Mouse (Mus musculus) embryonic stem cell, embryonic (primary cell): ENCODE measurements around the gene Plce1.

Experiments
- CTCF ChIA-PET, 4 experiments: fragments of 300-600 bp in 2 of 4; fragments of 350-600 bp in 2 of 4; sonication (Branson Sonifier 250); formaldehyde crosslinking; loops; one replicate each; lab custom pipeline; 2022; ENCODE audit warnings: inconsistent platforms in 2 of 4; lab: Charles Lee
- POLR2A ChIA-PET, 4 experiments: fragments of 300-600 bp in 2 of 4; fragments of 350-600 bp in 2 of 4; sonication (Branson Sonifier 250); formaldehyde crosslinking; loops; one replicate each; lab custom pipeline; 2022; ENCODE audit warnings: antibody characterized with exemption in 4 of 4, inconsistent platforms in 1 of 4; lab: Charles Lee

Plce1 gene

DNA sequence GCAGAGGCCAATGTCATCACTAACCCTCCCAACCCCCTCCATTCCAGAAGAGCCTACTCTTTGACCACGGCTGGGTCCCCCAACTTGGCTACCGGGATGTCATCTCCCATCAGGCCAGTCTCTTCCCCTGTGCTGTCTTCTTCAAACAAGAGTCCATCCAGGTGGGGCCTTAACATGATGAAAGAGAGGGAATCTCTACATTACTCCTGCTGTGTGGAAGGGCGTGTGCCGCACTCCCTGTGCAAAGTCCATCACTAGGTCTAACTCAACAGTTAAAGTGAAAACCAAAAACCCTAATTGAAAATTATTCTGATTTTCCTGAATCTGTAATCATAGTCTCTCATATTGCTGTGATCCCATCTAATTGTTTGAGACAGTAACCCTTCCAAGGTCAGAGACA is 240.9 kb downstream of the Plce1 start:
- POLR2A ChIA-PET: no interaction called here
- CTCF ChIA-PET: no interaction called here

DNA sequence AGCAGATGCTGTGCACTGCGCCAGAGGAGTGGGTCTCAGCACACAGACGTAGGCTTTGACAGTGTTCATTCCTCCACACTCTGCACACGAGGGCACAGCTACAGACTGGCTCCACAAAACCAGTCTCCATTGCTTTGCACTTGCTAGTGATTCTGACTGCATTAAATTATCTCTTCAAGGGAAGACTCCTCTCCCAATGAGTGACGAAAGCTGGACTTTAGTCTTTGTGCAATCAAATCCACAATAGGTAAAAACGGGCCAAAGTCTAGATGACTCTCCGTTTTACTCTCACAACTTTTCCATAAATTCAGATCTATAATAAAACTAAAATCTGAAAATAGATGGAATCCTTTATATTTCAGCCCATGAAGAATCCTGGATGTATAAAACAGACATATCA is 242.1 kb downstream of the Plce1 start:
- POLR2A ChIA-PET: no interaction called here
- CTCF ChIA-PET: interaction anchor here in 1 of 4 experiments (0.7 kb wide), 1 partner anchor 1920 kb away, joined by 4 read pairs; no protein-coding TSS in a partner anchor

DNA sequence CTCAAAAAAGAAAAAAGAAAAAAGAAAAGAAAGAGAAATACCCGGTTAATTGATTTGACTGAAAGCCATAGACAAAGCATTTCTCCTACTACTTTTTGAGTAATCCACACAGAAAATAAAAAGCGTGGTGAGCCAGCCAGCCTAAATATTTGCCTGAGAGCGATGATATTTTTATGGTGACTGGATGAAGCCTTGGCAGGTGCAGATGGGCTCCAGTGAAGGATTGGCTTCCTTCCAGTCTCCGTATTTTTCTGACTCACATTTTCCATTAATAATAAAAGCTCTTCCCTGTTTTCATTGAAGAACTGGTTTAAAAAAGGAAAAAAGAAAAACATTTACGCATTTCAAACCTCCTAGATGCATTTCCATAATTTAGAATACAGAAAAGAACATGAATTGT is 243.1 kb downstream of the Plce1 start:
- POLR2A ChIA-PET: interaction anchor here in 1 of 4 experiments (0.6 kb wide), 1 partner anchor 66 kb away, joined by 3 read pairs; no protein-coding TSS in a partner anchor
- CTCF ChIA-PET: no interaction called here

DNA sequence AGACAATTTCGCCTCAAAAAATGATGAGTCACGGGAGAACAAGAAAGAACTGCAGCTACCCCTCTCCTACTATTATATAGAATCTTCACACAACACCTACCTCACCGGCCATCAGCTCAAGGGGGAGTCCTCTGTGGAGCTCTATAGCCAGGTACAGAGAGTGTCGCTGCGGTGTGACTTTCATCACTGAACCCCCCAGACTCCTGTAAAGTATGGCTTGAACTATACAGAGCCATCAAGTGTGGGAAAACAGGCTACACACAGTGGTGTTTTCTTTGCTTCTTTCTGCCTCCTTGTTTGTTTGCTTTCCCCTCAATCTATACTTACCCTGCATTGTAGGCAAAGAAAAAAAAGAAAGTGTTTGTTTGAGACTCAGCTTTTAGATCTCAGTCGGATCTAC is 247.9 kb downstream of the Plce1 start:
- ChIA-PET POLR2A (interaction anchor here in 2 of 4 experiments (0.7 kb wide), 2 partner anchors 9 to 37 kb away, joined by 3 to 6 read pairs; no protein-coding TSS in a partner anchor), CTCF (no interaction called here)

DNA sequence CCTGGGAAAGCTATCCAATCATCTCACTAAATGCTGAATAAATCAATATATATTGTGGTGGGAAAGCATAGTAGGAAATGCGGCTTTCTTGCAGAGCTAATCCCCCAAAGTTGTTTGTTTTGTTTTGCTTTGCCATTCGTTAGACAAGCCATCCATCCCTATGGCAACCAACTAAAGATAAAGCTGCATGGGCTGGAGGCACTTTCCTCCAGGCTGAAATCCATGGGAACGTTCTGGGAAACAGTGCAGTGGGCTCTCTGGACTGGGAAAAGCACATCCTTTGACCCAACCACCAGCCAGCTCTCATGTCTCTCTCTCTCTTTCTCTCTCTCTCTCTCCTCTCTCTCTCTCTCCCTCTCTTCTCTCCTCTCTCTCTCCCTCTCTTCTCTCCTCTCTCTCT is 248.4 kb downstream of the Plce1 start:
- ChIA-PET CTCF (no interaction called here), POLR2A (interaction anchor here in 2 of 4 experiments (0.7 kb wide), 2 partner anchors 9 to 37 kb away, joined by 3 to 6 read pairs; no protein-coding TSS in a partner anchor)

DNA sequence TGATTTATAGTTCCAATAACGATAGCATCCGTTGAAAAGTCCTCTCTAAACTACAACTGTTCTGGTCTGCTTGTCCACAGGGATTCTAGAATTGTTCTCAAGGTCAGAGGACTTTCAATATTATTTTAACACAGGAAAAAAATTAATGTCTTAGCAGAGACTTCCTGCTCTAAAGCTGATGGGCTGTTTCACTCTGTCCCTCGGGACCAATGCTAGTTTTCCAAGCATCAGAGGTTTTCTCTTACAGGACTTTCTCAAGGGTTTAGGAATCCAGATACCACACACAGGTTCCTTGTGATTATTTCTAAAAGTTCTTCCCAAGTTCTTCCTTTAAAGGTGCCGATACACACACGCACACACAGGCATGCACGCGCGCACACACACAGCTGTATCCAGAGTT is 263.6 kb downstream of the Plce1 start:
- POLR2A ChIA-PET: interaction anchor here in 2 of 4 experiments (0.8 to 1.0 kb wide), 2 partner anchors 84 to 468 kb away, joined by 3 read pairs; no protein-coding TSS in a partner anchor
- CTCF ChIA-PET: no interaction called here

DNA sequence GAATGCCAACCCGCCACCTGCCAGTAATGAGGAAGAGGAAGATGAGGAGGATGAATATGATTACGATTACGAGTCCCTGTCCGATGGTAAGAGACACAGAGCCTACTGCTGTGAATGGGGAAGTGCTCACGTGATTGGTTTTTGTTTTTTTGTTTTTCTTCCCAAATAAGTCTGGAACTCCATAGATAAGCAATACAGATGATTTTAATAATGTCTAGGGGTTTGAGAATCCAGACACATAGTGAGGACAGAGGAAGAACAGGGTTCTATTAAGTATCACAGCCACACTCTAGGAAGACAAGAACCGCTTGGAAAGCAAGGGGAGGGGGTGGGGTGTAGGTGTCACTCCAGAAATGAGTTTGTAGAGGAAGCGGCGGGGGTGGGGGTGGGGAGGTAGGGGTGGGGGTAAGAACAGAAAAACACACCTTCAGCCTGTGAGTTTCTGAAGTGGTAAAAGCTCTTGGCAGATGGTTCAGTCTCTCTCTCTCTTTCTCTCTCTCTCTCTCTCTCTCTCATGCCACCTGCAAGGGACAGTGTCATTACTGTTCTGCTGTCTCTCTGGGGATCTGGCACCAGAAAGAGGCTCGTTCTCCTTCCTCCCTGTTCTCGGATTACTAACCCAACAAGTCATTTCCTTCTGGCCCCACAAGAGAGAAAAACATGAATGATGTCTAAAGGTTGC is 265.0 kb downstream of the Plce1 start:
- ChIA-PET POLR2A (no interaction called here), CTCF (no interaction called here)

DNA sequence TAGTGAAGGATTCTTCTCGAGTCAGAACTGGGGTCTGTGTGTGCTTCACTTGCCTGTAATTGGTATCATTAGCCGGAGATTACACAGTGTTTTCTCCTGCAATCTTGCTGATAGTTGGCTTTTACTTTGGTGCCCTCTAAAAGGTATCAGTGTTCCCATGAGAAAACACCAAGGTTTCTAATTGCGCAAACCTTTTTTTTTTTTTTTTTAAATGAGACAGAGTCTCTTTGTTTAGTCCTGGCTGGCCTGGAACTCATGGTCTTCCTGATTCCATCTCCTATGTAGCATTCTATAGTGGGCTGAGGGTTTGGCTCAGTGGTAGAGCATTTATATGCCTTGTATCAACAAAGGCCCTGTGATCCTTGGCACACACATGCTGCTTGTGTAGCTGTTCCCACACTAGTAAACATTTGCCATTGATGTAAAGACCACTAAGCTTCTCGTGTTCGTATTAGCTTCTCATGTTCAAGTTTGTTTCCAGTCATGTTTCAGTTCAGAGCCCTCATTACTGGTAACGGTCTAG is 265.6 kb downstream of the Plce1 start:
- ChIA-PET CTCF (interaction anchor here in 1 of 4 experiments (0.7 kb wide), 1 partner anchor 28 kb away, joined by 4 read pairs; no protein-coding TSS in a partner anchor), POLR2A (no interaction called here)

DNA sequence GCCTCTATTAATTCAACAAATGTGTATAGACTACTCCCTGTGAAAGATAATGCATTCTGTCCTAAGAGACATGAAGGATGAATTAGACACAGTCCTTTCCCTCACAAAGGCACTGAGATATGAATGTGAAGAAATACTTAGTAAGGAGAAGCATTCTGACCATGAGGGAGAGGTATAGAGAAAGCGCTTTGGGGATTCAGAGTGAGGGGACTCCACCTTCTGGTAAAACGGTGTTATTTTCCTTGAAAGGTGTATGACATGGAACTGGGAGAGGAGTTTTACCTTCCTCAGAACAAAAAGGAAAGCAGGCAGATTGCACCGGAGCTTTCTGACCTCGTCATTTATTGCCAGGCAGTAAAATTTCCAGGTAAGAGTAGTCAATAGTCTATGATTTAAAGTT is 269.3 kb downstream of the Plce1 start:
- CTCF ChIA-PET: no interaction called here
- POLR2A ChIA-PET: no interaction called here

DNA sequence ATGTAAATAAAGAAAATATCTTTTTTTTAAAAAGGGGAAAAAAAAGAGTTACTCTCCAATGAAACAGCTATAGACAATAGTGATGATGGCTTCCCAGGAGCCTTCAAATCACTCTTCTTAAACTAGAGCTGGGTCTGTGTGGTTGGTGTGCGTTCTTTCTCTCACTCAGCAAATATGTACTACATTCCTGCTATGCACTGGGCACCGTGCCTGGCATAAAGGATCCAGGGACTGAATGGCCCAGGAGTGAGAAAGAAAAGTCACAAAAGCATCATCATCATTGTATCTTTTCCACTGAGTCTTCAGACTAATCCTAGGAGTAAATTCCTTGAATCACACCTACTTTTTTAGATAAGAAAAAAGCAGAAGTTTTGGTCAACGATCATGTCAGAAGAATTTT is 276.3 kb downstream of the Plce1 start:
- CTCF ChIA-PET: no interaction called here
- POLR2A ChIA-PET: interaction anchor here in 1 of 4 experiments (0.9 kb wide), 1 partner anchor 9 kb away, joined by 3 read pairs; no protein-coding TSS in a partner anchor

DNA sequence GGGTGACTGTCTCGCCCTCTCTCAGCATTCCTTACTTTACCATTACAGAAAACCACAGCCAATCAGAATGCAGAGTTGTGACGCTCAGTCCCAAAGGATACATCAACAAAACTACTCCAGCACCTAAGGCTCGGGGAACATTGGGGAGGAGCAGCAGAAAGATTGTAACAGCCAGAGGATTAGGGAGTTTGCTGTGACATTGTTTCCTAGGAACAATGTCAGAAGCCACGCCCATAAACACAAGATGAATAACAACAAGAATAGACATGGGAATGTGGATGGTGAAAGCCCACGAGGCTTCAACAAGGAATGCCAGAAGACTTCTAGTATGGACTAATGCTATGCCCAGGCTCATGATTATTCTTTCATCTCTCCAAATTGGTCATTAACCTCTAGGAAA is 277.1 kb downstream of the Plce1 start:
- CTCF ChIA-PET: no interaction called here
- POLR2A ChIA-PET: no interaction called here

DNA sequence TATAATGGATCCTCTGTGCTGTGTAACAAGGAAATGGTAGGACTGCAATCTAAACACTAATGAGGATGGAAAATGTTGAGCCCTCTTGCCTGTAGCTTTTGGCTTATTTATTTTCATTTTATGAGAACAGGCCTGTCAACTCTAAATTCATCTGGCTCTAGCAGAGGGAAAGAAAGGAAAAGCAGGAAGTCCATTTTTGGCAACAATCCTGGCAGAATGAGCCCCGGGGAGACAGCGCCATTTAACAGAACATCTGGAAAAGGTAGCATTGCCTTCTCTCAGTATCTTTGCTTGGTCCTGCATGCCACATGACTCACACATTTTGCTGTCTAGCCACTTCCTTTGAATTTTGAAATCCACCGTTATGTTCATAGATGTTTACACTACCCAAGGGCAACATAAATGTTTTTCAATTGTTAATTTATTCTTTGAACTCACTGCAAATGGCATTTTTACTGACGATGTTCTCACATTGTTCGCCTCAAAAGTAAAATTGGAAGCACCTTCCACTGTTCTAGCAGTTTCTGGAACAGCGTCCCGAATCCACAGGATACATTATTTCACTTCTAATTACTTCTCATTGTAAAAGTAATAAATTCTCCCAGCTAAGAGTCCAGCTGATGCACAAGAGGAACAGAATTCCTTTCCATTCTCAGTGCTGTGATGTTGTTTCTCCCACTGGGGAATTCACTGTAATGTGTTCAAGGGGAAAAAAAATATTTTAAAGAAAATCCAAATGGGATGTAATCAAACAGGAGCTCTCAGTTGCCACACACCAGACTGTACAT is 278.0 kb downstream of the Plce1 start:
- ChIA-PET CTCF (interaction anchor here in 1 of 4 experiments (0.6 kb wide), 1 partner anchor 10 kb away, joined by 3 read pairs; no protein-coding TSS in a partner anchor), POLR2A (interaction anchor here in 1 of 4 experiments (0.8 kb wide), 1 partner anchor 10 kb away, joined by 3 read pairs; no protein-coding TSS in a partner anchor)

DNA sequence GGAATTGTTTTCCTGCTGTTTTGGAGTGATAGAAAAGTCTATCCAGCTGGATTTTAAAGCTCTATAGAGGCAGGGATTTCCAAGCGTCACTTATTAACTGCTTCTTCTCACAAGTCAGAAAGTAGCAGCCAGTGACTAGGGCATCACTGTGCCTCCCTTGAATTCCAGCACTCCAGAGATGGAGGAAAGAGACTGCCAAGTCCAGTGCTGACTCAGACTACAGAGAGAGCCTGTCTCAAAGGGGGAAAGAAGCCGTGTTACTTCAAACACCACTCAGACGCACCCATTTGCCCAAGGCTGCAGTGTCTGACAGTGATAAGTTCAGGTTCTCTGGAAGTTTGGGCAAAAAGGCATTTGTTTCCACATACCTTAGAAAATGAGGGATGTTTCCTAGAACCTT is 279.5 kb downstream of the Plce1 start:
- ChIA-PET CTCF (no interaction called here), POLR2A (interaction anchor here in 1 of 4 experiments (0.5 to 1.2 kb wide), 4 partner anchors 9 to 426 kb away, joined by 3 to 4 read pairs (median 4); no protein-coding TSS in a partner anchor)

DNA sequence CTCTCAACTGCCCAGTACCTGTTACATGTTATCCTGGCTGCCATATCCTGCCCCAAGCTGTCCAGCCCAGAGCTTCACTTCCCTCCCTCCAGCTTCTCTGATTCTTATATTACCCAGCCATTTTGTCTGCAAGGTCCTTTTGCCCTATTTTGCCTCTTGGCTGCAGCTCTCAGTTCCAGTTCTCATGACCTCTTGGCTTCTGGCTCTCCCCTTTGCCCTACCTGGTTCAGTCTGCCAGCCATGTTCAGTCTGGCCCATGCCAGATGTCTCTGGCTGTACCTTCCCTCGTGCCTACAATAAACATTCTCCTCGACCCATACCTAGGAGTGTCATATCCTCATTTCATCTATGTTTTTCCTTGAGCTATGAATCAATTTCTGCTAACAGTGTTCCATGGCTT is 285.4 kb downstream of the Plce1 start:
- ChIA-PET CTCF (interaction anchor here in 2 of 4 experiments (0.6 to 1.1 kb wide), 2 partner anchors 342 to 411 kb away, joined by 3 to 5 read pairs; no protein-coding TSS in a partner anchor), POLR2A (interaction anchor here in 2 of 4 experiments (0.6 to 0.9 kb wide), 3 partner anchors 10 to 980 kb away, joined by 3 to 6 read pairs (median 3); no protein-coding TSS in a partner anchor)

DNA sequence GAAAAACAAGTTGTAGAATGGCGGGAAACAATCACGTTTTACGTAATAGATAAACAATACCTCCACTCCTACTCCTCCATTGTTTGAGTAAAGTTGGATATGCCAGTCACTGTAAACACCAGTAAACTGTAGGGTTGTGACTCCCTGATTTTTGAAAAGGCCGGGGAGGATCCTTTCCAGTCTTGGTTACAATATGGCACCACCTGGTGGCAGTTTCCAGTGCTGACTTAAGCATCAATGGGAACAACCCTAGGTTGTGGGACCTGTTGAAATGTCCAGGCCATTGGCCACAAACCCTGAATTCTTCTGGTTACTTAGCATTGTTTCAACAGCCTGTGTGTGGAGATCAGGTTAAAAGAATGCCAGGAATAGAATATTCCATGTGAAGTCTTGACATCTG is 294.6 kb downstream of the Plce1 start:
- ChIA-PET POLR2A (no interaction called here), CTCF (interaction anchor here in 1 of 4 experiments (0.6 kb wide), 1 partner anchor 14 kb away, joined by 3 read pairs; no protein-coding TSS in a partner anchor)

DNA sequence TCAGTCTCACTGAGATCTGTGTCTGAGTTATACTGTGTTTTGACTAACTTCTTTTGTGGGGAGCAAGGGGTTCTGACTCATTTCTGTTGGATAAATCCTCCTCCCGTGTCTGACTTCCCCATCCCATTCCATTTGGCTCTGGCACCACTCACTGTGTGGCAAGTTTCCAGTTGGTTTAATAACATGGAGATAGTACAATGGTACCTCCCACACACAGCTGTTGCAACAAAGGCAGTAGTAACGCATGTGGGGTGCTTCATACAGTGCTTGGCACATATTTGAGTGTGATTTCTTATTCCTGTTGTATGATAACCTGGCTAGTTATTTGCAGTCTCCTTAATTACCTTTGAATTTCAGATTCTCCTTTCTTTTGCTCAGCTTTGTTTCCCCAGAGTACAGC is 297.9 kb downstream of the Plce1 start:
- POLR2A ChIA-PET: no interaction called here
- CTCF ChIA-PET: no interaction called here

DNA sequence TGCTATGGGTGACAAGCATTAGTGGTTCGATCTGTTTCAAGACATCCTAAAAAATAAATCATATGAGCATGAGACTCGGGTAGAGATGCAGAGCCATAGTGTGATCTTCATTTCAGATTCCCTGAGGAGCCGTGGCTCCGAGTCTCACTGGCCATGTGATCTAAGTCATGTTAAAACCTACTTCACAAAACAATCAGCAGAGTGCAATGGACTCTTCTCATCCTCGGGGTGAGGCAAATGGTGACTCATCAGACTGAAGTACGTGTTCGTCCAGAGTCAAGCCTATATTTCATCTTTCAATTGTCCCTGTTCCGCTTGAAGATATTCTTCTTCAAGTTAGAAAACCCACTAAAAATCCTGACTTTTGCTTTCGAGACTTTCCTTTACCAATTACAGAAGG is 302.6 kb downstream of the Plce1 start:
- ChIA-PET POLR2A (no interaction called here), CTCF (no interaction called here)

DNA sequence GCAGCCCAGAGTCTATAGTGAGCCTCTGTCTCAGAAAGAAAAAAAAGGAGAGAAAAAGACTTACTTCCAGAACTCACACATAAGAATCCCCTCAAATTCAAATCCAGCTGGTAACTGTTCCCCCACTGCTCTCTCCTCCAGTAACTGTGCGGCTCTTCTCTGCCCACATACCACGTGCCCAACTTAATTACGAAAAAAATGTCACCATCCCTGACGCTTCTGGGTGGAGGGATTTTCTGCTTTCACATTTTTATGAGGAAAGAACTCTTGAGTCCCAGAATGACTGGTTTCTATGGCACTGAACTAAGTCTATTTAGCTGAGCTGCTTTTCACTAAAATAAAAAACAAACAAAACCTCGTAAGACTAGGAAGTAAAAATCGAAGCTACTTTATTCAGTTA is 306.8 kb downstream of the Plce1 start:
- POLR2A ChIA-PET: interaction anchor here in 1 of 4 experiments (1.0 kb wide), 1 partner anchor 143 kb away, joined by 3 read pairs; the partner anchor contains the start of gene Hells
- CTCF ChIA-PET: no interaction called here

DNA sequence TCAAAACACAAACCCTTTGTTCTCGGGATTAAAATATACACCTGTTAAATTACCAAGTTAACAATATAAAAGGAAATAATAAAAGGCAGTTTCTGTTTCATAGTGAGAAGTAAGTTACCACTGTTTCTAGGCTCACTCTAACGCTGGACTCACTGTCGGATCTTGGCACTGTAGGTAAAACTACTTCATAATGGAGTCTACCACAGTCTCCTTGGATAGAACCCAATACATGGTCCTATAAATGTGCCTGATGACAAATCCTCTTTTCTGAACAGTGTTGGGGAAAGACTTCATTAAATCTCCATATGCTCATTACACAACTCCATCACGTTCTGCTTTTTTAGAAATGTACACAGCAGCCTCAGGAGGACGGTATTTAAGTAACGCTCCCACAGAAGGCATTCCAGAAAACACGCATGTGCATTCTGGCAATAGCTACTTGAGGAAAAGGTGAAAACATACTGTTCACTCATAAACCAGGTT is 312.7 kb downstream of the Plce1 start:
- POLR2A ChIA-PET: interaction anchor here (0.6 to 1.2 kb wide), 6 partner anchors 8 to 137 kb away, joined by 3 to 4 read pairs (median 4); partner anchors contain the start of gene Hells (in 1 of the 4)
- CTCF ChIA-PET: no interaction called here
